Mouse (Mus musculus): ENCODE data around the gene Zbtb3. TPM values are rescaled to one million over a fixed set of nuclear protein-coding genes. Genes with fewer than 3 reads are reported as not detected.
A peak's percentile ranks its signal among the peaks of the same experiment; 100 is the strongest.
"Not testable (repeated sequence)": the region's sequence is repeated elsewhere in the genome, so short reads cannot be mapped to it uniquely, and the experiment has no call there.

The Zbtb3 gene
- polyA plus RNA-seq, 1 experiment from 2014 or later, result 7.9 TPM

DNA sequence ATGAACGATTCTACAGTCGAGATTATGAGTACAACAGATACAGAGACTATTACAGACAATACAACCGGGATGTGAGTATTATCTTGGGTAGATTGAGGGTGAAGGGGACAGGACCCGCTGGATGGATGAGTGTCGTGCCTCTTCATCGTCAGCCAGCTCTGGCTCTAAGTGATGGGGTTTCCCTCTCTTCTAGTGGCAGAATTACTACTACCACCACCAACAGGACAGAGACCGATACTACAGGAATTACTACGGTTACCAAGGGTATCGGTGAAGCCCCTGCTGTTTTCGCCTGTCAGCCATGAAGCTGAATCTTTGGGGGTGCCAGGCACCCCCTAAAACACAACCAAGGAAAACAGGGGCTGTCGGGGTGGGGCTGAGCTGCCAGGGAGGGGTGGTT lies 28.9 kb downstream of the Zbtb3 start:
- Histone ChIP-seq H3K9me3 (replicated peaks) (no peaks in the 10 kb centered on the region), H3K4me2 (no peak overlapping the region), H3K27ac (no peak overlapping the region), H3K4me3 (no peak overlapping the region), H3K9ac (no peak overlapping the region), H3K4me1 (no peaks in the 10 kb centered on the region), H3K27me3 (no peaks in the 10 kb centered on the region), H3K36me3 (ENCODE audit: poor library complexity, severe bottlenecking) (peaks cover 98% of the 10 kb centered on the region)
- WGBS, result 81% methylated on average over 11 of the region's 11 CpGs
- no peak for ATAC-seq

- H3K27ac ChIP-seq, result no peak overlapping the region
- H3K9me3 ChIP-seq (replicated peaks), result no peaks in the 10 kb centered on the region
- no peak overlapping the region for H3K4me2 ChIP-seq
- no peak overlapping the region for H3K9ac ChIP-seq
- WGBS, result 91% methylated on average over 4 of the region's 4 CpGs
- no peak overlapping the region for H3K4me3 ChIP-seq
- no peak for ATAC-seq
- H3K36me3 ChIP-seq (ENCODE audit: poor library complexity, severe bottlenecking), result peaks cover 83% of the 10 kb centered on the region
- H3K4me1 ChIP-seq, result no peaks in the 10 kb centered on the region; the same call in 1 of the 2 replicates
- no peaks in the 10 kb centered on the region for H3K27me3 ChIP-seq
Measured at GRCm38 (mm10) chr19:8832971-8833370, 30.6 kb downstream of the Zbtb3 start.

DNA sequence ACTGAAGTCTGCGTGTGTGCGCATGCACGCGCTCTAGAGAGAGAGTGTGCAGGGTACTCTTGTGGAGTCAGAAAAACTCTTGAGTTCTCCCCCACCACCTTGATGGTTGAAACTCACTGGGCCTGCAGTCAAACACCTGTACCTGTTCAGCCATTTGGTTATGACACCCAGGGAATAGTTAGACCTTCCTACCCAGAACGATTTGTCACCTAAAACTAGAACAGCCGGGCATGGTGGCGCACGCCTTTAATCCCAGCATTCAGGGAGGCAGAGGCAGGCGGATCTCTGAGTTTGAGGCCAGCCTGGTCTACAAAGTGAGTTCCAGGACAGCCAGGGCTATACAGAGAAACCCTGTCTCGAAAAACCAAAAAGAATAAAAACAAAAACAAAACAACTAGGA lies 34.0 kb downstream of the Zbtb3 start:
- H3K9ac ChIP-seq; ATAC-seq; H3K27me3 ChIP-seq; H3K9me3 ChIP-seq (replicated peaks); H3K4me2 ChIP-seq; H3K4me3 ChIP-seq: not testable (repeated sequence)
- WGBS, result 97% methylated on average over 10 of the region's 10 CpGs
- Histone ChIP-seq H3K27ac (peak overlapping the region; percentile 99), H3K36me3 (ENCODE audit: poor library complexity, severe bottlenecking) (peaks cover 53% of the 10 kb centered on the region), H3K4me1 (peaks cover 27% of the 10 kb centered on the region)

- H3K9me3 ChIP-seq (replicated peaks), result no peaks in the 10 kb centered on the region
- peak within 1 kb of the TSS; percentile 99 for H3K27ac ChIP-seq
- WGBS, result under 1% methylated on average over 38 of the region's 38 CpGs
- peaks cover 44% of the 10 kb centered on the region for H3K36me3 ChIP-seq (ENCODE audit: poor library complexity, severe bottlenecking)
- peak within 1 kb of the TSS; percentile 90 for H3K9ac ChIP-seq
- peak within 1 kb of the TSS; percentile 83 for H3K4me2 ChIP-seq
- H3K27me3 ChIP-seq, result no peaks in the 10 kb centered on the region
- H3K4me3 ChIP-seq, result peak within 1 kb of the TSS; percentile 65
- peaks cover 27% of the 10 kb centered on the region for H3K4me1 ChIP-seq
- ATAC-seq, result peak; percentile 79
Measured at GRCm38 (mm10) chr19:8837251-8837791, 35.0 kb downstream of the Zbtb3 start, which contains the start of gene Bscl2. TSS of gene Bscl2 (plus strand) at chr19:8837467.

DNA sequence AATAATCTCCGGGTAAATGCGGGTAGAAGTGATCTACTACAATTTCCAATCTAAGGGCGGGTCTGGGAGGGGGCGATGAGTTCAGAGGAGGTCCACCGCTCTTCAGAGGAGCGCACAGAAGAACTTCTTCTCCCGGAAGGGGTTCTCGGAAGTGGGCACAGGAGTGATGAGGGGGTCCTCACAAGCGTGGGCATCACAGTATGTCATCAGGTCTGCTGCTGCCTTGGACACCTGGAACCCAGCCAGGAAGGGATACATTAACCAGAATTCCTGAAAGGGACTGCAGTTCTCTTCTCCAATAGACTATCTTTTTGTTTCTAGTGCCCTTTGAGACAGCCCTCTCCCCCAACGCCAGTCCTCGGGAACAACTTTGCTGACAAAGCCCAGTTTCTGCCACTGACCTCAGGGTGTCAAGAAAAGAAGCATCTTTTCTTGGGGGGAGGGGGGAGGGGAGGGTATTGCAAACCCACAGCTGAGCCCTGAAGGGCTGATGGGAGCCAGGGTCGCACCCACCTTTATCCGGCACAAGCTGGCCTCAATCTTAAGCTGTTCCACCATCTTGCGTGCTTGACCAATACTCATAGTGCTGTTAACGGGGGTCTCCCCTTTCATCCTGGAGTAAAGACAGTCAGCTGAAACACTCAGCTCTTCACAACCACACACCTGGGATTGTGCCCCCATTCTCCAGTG lies 35.8 kb downstream of the Zbtb3 start:
- H3K4me3 ChIP-seq, result peak overlapping the region; percentile 65
- ATAC-seq, result peak; percentile 14
- H3K27me3 ChIP-seq, result no peaks in the 10 kb centered on the region
- H3K27ac ChIP-seq, result peak overlapping the region; percentile 99
- peak overlapping the region; percentile 83 for H3K4me2 ChIP-seq
- H3K9ac ChIP-seq, result peak overlapping the region; percentile 90
- H3K36me3 ChIP-seq (ENCODE audit: poor library complexity, severe bottlenecking), result peaks cover 41% of the 10 kb centered on the region
- 7% methylated on average over 15 of the region's 15 CpGs for WGBS
- H3K9me3 ChIP-seq (replicated peaks), result no peaks in the 10 kb centered on the region
- H3K4me1 ChIP-seq, result peaks cover 27% of the 10 kb centered on the region

DNA sequence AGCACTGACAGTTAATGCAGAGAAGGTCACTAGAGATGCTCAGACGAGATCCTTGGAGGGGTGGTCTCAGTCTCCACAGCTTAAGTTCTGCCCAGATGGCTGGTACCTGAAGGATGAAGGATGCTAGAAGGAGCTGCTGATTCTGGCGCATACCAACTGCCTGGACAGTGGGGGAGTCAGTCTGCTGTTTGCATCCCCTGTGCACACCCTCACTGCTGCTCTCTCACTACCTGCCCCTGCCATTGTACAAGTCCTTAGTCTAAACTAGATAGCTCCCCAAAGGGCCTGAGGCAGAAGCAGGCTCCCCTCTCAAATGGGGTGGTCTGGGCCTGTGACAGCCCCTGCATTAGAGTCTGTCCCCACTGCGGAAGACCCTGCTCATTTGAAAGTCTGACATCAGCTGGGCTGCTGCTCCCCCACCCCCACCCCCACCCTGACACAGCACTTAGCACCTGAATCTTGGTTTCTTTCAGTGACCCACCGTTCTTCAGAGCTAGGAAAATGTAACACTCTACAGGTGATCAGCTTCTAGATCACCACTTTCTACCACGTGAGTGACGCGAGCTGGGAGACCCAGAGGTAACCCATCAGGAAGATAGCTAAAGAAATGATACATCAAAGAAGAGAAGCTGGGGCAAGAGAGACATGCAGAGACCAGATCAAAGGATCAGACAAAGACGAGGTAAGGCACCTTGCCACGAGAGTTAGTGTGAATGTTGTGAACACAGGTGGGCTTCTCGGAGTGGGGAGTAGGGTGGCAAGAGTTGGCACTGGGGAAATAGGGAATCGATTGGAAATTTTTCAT lies 37.0 kb downstream of the Zbtb3 start, which contains the start of gene Gng3:
Gene Gng3 (minus strand): TSS at position 92 of the 805 bp plus-strand sequence.
- no peaks in the 10 kb centered on the region for H3K27me3 ChIP-seq
- WGBS, result 32% methylated on average over 11 of the region's 11 CpGs

DNA sequence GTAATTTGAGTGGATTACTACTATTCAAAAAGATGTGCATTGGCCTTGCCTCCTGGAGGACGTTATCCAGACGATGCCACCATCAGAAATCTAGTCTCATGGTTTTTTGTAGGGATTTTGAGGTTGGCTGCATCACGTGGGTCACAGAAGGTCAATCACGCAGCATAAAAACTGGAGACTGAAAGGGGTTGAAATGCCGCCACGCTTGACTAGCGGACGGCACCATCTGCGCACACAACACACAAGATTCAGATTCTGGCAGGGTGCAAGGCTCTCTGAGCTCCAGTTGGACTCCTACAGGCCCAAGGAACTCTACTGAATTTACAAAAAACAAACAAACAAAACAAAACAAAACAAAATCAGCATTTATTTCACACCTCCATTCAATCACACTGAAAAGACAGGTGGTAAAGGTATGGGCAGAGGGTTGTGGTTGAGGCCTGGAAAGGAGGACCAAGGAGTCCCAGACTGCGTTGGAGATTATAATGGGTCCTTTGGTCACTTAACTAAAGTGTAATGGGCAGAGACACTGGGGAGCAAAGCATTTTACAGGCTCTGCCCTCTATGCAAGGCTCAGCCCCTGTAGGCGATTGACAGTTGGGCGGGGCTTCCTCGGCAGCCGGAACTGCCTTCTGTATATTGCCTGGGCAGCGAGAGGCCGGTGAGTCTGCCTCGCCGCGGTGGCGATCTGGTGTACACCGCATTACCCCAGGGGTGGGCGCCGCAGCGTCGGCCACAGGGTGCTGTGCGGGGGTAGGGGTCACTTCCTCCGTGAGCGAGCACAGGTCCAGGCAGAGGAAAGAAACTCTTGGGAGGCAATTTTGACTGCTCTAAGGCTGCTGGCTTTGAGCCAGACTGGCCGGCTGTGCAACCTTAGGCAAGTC lies 37.8 kb downstream of the Zbtb3 start:
- 18% methylated on average over 29 of the region's 29 CpGs for WGBS

More for the DNA sequence above, 37.0 kb downstream of the Zbtb3 start, which contains the start of gene Gng3:
- Histone ChIP-seq H3K9me3 (replicated peaks) (no peaks in the 10 kb centered on the region), H3K4me3 (peak within 1 kb of the TSS; percentile 65), H3K27ac (peak within 1 kb of the TSS; percentile 99), H3K4me1 (peaks cover 27% of the 10 kb centered on the region), H3K9ac (peak within 1 kb of the TSS; percentile 90), H3K36me3 (ENCODE audit: poor library complexity, severe bottlenecking) (peaks cover 29% of the 10 kb centered on the region), H3K4me2 (peak within 1 kb of the TSS; percentile 83)
- peak; percentile 79 for ATAC-seq

GRCm38 (mm10) chr19:8841012-8841411 lies 38.7 kb downstream of the Zbtb3 start:
- Histone ChIP-seq H3K4me2 (peak overlapping the region; percentile 83), H3K9me3 (replicated peaks) (no peaks in the 10 kb centered on the region), H3K27ac (no peak overlapping the region; the same call in 1 of the 2 replicates), H3K9ac (peak overlapping the region; percentile 90), H3K4me3 (peak overlapping the region; percentile 65), H3K27me3 (no peaks in the 10 kb centered on the region), H3K4me1 (peaks cover 27% of the 10 kb centered on the region), H3K36me3 (ENCODE audit: poor library complexity, severe bottlenecking) (peaks cover 24% of the 10 kb centered on the region)
- 87% methylated on average over 7 of the region's 7 CpGs for WGBS
- ATAC-seq, result no peak

More for the DNA sequence above, 37.8 kb downstream of the Zbtb3 start:
- H3K27me3 ChIP-seq, result no peaks in the 10 kb centered on the region
- peaks cover 27% of the 10 kb centered on the region for H3K4me1 ChIP-seq
- peak; percentile 50 for ATAC-seq
- H3K4me3 ChIP-seq, result peak overlapping the region; percentile 65
- H3K36me3 ChIP-seq (ENCODE audit: poor library complexity, severe bottlenecking), result peaks cover 23% of the 10 kb centered on the region
- peak overlapping the region; percentile 90 for H3K9ac ChIP-seq
- peak overlapping the region; percentile 99 for H3K27ac ChIP-seq
- H3K9me3 ChIP-seq (replicated peaks), result no peaks in the 10 kb centered on the region
- peak overlapping the region; percentile 83 for H3K4me2 ChIP-seq

DNA sequence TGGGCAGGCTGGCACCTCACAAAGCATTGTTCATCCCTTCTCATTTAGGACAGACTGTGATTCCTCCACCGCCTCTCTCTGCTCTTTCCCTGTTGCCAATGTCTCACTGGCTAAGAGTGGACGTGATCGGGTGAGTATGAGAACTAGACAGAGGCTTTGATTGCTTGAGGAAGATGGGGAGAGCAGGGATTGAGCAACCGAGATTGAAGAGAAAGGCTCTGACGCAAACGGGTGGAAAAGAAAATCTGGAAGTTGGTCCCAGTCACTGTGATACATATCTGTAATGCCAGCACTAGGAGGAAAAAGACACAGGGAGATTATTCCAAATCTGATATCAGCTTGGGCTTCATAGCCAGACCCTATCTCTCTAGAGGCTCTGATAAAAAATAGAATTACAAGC lies 40.6 kb downstream of the Zbtb3 start:
- Histone ChIP-seq H3K9me3 (replicated peaks) (no peaks in the 10 kb centered on the region), H3K4me2 (no peak overlapping the region), H3K4me1 (peaks cover 27% of the 10 kb centered on the region), H3K9ac (peak overlapping the region; percentile 46; the same call in 1 of the 2 replicates), H3K27me3 (no peaks in the 10 kb centered on the region), H3K36me3 (ENCODE audit: poor library complexity, severe bottlenecking) (peaks cover 40% of the 10 kb centered on the region), H3K4me3 (no peak overlapping the region), H3K27ac (no peak overlapping the region)
- no peak for ATAC-seq
- 83% methylated on average over 6 of the region's 6 CpGs for WGBS

GRCm38 (mm10) chr19:8844371-8845129 lies 42.2 kb downstream of the Zbtb3 start:
- H3K4me3 ChIP-seq, result no peak overlapping the region
- no peak overlapping the region for H3K27ac ChIP-seq
- ATAC-seq, result no peak
- no peaks in the 10 kb centered on the region for H3K27me3 ChIP-seq
- WGBS, result 69% methylated on average over 5 of the region's 5 CpGs
- no peaks in the 10 kb centered on the region for H3K9me3 ChIP-seq (replicated peaks)
- H3K4me1 ChIP-seq, result peaks cover 17% of the 10 kb centered on the region
- no peak overlapping the region for H3K4me2 ChIP-seq
- no peak overlapping the region for H3K9ac ChIP-seq
- H3K36me3 ChIP-seq (ENCODE audit: poor library complexity, severe bottlenecking), result peaks cover 50% of the 10 kb centered on the region

DNA sequence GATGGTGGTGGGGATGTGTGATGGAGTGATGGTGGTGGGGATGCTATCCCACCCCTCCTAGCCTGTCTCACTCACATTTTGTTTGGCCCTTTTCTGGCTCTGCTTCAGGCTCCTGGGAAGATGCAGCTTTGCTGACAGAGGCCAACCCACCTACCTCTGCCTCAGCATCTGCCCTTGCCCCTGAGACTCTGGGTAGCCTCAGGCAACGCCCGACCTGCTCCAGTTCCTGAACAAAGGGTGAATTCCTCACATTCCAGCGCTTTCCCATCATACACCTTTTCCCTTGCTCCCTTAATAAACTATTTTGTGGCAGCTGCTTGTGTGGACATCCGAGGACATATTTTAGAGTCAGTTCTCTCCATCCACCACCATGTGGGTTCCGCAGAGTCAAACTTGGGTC lies 46.0 kb downstream of the Zbtb3 start:
- Histone ChIP-seq H3K4me3 (no peak overlapping the region), H3K4me1 (0 out of 2 replicates have a peak, but pooled peaks cover 3% of the 10 kb centered on the region)
- ATAC-seq, result no peak

More for the DNA sequence above, 46.0 kb downstream of the Zbtb3 start:
- no peaks in the 10 kb centered on the region for H3K9me3 ChIP-seq (replicated peaks)
- H3K27ac ChIP-seq, result no peak overlapping the region
- peaks cover 40% of the 10 kb centered on the region for H3K36me3 ChIP-seq (ENCODE audit: poor library complexity, severe bottlenecking)
- 70% methylated on average over 5 of the region's 5 CpGs for WGBS
- H3K4me2 ChIP-seq, result no peak overlapping the region
- no peak overlapping the region for H3K9ac ChIP-seq
- no peaks in the 10 kb centered on the region for H3K27me3 ChIP-seq
